ENCODE assay signal across 8 mouse cellular contexts in the genomic region with DNA sequence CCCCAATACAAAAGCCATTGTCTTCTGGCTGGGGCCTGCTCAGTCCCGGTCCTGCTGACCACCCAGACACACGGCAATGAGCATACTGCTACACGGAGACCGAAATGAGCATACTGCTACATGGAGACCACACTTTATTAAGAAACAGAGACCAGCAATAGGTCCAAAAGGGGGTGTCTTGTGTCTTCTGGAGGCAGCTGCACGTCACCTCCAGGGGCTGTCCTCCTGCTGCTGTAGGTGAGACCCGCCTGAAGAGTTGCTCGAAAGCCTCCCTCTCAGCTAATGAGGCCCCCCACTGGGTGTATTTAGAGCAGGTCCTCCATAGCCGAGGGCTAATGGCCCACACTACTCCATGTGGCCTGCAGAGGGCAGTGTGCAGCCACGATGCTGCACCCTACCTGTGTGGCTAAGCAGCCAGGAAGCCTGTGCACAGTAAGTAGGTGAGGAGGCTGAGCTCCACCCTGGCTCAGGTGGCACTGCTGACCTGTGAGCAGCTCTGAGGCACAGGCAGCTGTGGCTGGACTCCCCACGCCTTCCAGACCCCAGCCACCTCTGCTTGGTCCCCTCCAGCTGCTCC. TPM values are rescaled to one million over a fixed set of nuclear protein-coding genes. Genes with fewer than 3 reads are reported as not detected.
DNase-seq lines count a peak whose midpoint lies in the region; ATAC-seq and TF ChIP-seq lines count a peak whose summit lies in the region.

No protein-coding gene starts in this region.

- 19% methylated on average over 10 of the region's 10 CpGs for WGBS in forebrain, embryonic 15.5 days
- WGBS in kidney, adult 2 months: 39% methylated on average over 10 of the region's 10 CpGs

- H3K9me3 ChIP-seq in forebrain, embryonic 15.5 days: no peaks in the 10 kb centered on the region

- no peak overlapping the region for H3K9ac ChIP-seq in forebrain, embryonic 15.5 days (replicated peaks)

- H3K4me3 ChIP-seq in forebrain, embryonic 15.5 days: no peak overlapping the region
- no peak overlapping the region for H3K4me3 ChIP-seq in kidney, adult 2 months (ENCODE audit: insufficient read depth, low read depth, low read length)

- H3K27me3 ChIP-seq in forebrain, embryonic 15.5 days: no peaks in the 10 kb centered on the region
- H3K27me3 ChIP-seq in kidney, adult 2 months (replicated peaks; ENCODE audit: control insufficient read depth, insufficient read depth, low read length): no peaks in the 10 kb centered on the region
- no peaks in the 10 kb centered on the region for H3K27me3 ChIP-seq in splenic B cell, adult 2 months (ENCODE audit: control insufficient read depth, insufficient read depth, low read length, poor library complexity, severe bottlenecking)

- H3K4me2 ChIP-seq in forebrain, embryonic 15.5 days (replicated peaks): no peak overlapping the region

- TF ChIP-seq CTCF in kidney, adult 2 months (conservative IDR thresholded peaks at IDR 0.05; ENCODE audit: insufficient read depth, insufficient read length, low read depth, low read length): peak; percentile 96; the same call in 1 of the 2 replicates

- peak; percentile 60 for DNase-seq in ovary, postnatal 36 days (ENCODE audit: low spot score)
- DNase-seq in ovary, postnatal 10 days (ENCODE audit: low spot score): no peak
- DNase-seq in cerebellum, adult 11-12 months: peak; percentile 82
- DNase-seq in kidney, adult 2 months: peak; percentile 67
- DNase-seq in liver: peak; percentile 72
- DNase-seq in splenic B cell, adult 2 months (ENCODE audit: low read depth, low spot score): peak; percentile 82

- no peak for TF ChIP-seq POLR2A in kidney, adult 2 months (IDR thresholded peaks at IDR 0.05; ENCODE audit: low read depth, low read length)

- ATAC-seq in forebrain, embryonic 15.5 days (replicated peaks): peak; percentile 70
- peak; percentile 69 for ATAC-seq in monocyte, adult 5-6 weeks (replicated peaks; ENCODE audit: insufficient number of reproducible peaks, low FRiP score, low TSS enrichment, poor library complexity, severe bottlenecking)

- peaks cover 1% of the 10 kb centered on the region for H3K4me1 ChIP-seq in forebrain, embryonic 15.5 days
- no peaks in the 10 kb centered on the region for H3K4me1 ChIP-seq in kidney, adult 2 months (ENCODE audit: control insufficient read depth, insufficient read depth, low read length)

- H3K36me3 ChIP-seq in forebrain, embryonic 15.5 days: peaks cover 40% of the 10 kb centered on the region
- H3K36me3 ChIP-seq in kidney, adult 2 months (ENCODE audit: control insufficient read depth, insufficient read depth, low read length): no peaks in the 10 kb centered on the region
- H3K36me3 ChIP-seq in splenic B cell, adult 2 months (ENCODE audit: control insufficient read depth, insufficient read depth, low read length, poor library complexity, severe bottlenecking): peaks cover 9% of the 10 kb centered on the region

- no peak overlapping the region for H3K27ac ChIP-seq in forebrain, embryonic 15.5 days (replicated peaks)
- no peak overlapping the region for H3K27ac ChIP-seq in kidney, adult 2 months (ENCODE audit: insufficient read depth, low read depth, low read length)

RNA-seq across cellular contexts. Expression of a gene that starts 14.5 kb away (rescaled TPM):
- polyA plus RNA-seq in forebrain, embryonic 15.5 days (2015; fragmentation: Nextera tagmentation; extraction: Ambion mirVana): 22.3 and 23.2 TPM in 2 replicates
- 48.4 and 64.4 TPM in 2 replicates for polyA plus RNA-seq in kidney, adult 2 months (2012; rRNA removed)
- total RNA-seq in monocyte, adult 5-6 weeks (2017): 54.3 to 81.1 TPM (median 78.5 TPM) in 3 replicates

RNA-seq across cellular contexts. Expression of a gene that starts 22.1 kb away (rescaled TPM):
- 0.17 and 0.31 TPM in 2 replicates for polyA plus RNA-seq in forebrain, embryonic 15.5 days (2015; fragmentation: Nextera tagmentation; extraction: Ambion mirVana)
- polyA plus RNA-seq in kidney, adult 2 months (2012; rRNA removed): 0.79 and 1.1 TPM in 2 replicates
- total RNA-seq in monocyte, adult 5-6 weeks (2017): 5.4 to 8.6 TPM (median 7.0 TPM) in 3 replicates

RNA-seq across cellular contexts. Expression of a gene that starts 56.0 kb away (rescaled TPM):
- 278 and 295 TPM in 2 replicates for polyA plus RNA-seq in forebrain, embryonic 15.5 days (2015; fragmentation: Nextera tagmentation; extraction: Ambion mirVana)
- 208 and 218 TPM in 2 replicates for polyA plus RNA-seq in kidney, adult 2 months (2012; rRNA removed)
- 79.3 to 105 TPM (median 82.5 TPM) in 3 replicates for total RNA-seq in monocyte, adult 5-6 weeks (2017)
